Mouse (Mus musculus): ENCODE data around the gene Exoc3l4. TPM values are rescaled to one million over a fixed set of nuclear protein-coding genes. Genes with fewer than 3 reads are reported as not detected.

Exoc3l4 gene
- polyA plus RNA-seq, 1 experiment from 2014 or later: 7.3 TPM

GRCm38 (mm10) chr12:111447350-111447749 is 30.5 kb downstream of the Exoc3l4 start:
- H3K9ac ChIP-seq (ENCODE audit: low read length): no peak overlapping the region
- DNase-seq (ENCODE audit: low spot score) (no peak), ATAC-seq (ENCODE audit: low FRiP score, low TSS enrichment) (no peak)
- no peak overlapping the region for H3K4me3 ChIP-seq (ENCODE audit: low read depth, low read length)
- no peaks in the 10 kb centered on the region for H3K36me3 ChIP-seq (ENCODE audit: control insufficient read depth, insufficient read depth, low read length)
- H3K27me3 ChIP-seq (ENCODE audit: control insufficient read depth, insufficient read depth, low read length): peaks cover 23% of the 10 kb centered on the region
- H3K4me1 ChIP-seq (replicated peaks; ENCODE audit: control insufficient read depth, insufficient read depth): no peaks in the 10 kb centered on the region
- no peak overlapping the region for H3K27ac ChIP-seq (replicated peaks)
- 37% methylated on average over 9 of the region's 9 CpGs for WGBS
- H3K4me2 ChIP-seq (replicated peaks; ENCODE audit: low read depth): no peak overlapping the region
- no peaks in the 10 kb centered on the region for H3K9me3 ChIP-seq (ENCODE audit: control insufficient read depth, low read length)
- no peak for TF ChIP-seq CTCF (IDR thresholded peaks at IDR 0.05; ENCODE audit: low read depth)
- no peak for TF ChIP-seq EP300 (optimal IDR thresholded peaks at IDR 0.05)

GRCm38 (mm10) chr12:111447898-111448760 is 31.3 kb downstream of the Exoc3l4 start:
- H3K4me2 ChIP-seq (replicated peaks; ENCODE audit: low read depth): no peak overlapping the region
- ATAC-seq (ENCODE audit: low FRiP score, low TSS enrichment) (no peak), DNase-seq (ENCODE audit: low spot score) (no peak)
- no peak overlapping the region for H3K4me3 ChIP-seq (ENCODE audit: low read depth, low read length)
- peaks cover 19% of the 10 kb centered on the region for H3K27me3 ChIP-seq (ENCODE audit: control insufficient read depth, insufficient read depth, low read length)
- no peak overlapping the region for H3K27ac ChIP-seq (replicated peaks)
- no peaks in the 10 kb centered on the region for H3K36me3 ChIP-seq (ENCODE audit: control insufficient read depth, insufficient read depth, low read length)
- no peaks in the 10 kb centered on the region for H3K4me1 ChIP-seq (replicated peaks; ENCODE audit: control insufficient read depth, insufficient read depth)
- TF ChIP-seq CTCF (IDR thresholded peaks at IDR 0.05; ENCODE audit: low read depth): no peak
- no peak for TF ChIP-seq EP300 (optimal IDR thresholded peaks at IDR 0.05)
- no peaks in the 10 kb centered on the region for H3K9me3 ChIP-seq (ENCODE audit: control insufficient read depth, low read length)
- 43% methylated on average over 22 of the region's 22 CpGs for WGBS
- no peak overlapping the region for H3K9ac ChIP-seq (ENCODE audit: low read length)

- H3K36me3 ChIP-seq (ENCODE audit: control insufficient read depth, insufficient read depth, low read length): no peaks in the 10 kb centered on the region
- H3K4me1 ChIP-seq (replicated peaks; ENCODE audit: control insufficient read depth, insufficient read depth): no peaks in the 10 kb centered on the region
- ATAC-seq (ENCODE audit: low FRiP score, low TSS enrichment) (no peak), DNase-seq (ENCODE audit: low spot score) (no peak)
- no peaks in the 10 kb centered on the region for H3K9me3 ChIP-seq (ENCODE audit: control insufficient read depth, low read length)
- 0 out of 2 replicates have a peak overlapping the region, but pooled peaks have one; percentile 13 for H3K9ac ChIP-seq (ENCODE audit: low read length)
- H3K27me3 ChIP-seq (ENCODE audit: control insufficient read depth, insufficient read depth, low read length): peaks cover 19% of the 10 kb centered on the region
- TF ChIP-seq EP300 (optimal IDR thresholded peaks at IDR 0.05) (no peak), CTCF (IDR thresholded peaks at IDR 0.05; ENCODE audit: low read depth) (no peak)
- H3K27ac ChIP-seq (replicated peaks): no peak overlapping the region
- 31% methylated on average over 14 of the region's 14 CpGs for WGBS
- no peak overlapping the region for H3K4me3 ChIP-seq (ENCODE audit: low read depth, low read length)
- no peak overlapping the region for H3K4me2 ChIP-seq (replicated peaks; ENCODE audit: low read depth)
Measured at GRCm38 (mm10) chr12:111448931-111449705, 32.3 kb downstream of the Exoc3l4 start.

DNA sequence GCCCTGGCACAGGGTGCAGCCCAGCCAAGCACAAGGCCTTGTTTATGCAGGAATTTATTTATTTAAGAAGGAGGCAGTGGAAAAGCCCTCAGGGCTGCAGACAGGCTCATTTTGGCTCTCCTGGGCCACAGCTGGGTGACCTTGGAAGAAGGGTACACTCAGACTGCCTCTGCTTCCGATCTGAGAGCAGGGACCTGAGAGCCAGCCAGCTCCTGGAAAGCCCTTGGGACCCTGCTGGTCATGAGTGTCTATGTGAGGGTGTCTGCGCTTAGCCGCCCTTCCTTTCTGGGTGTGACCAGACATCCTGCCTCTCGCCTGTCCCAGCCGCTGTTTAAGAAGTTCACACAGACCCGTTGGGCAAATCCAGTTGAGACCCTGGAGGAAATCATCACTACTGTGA is 33.5 kb downstream of the Exoc3l4 start:
- Histone ChIP-seq H3K27ac (replicated peaks) (no peak overlapping the region), H3K4me2 (replicated peaks; ENCODE audit: low read depth) (no peak overlapping the region), H3K27me3 (ENCODE audit: control insufficient read depth, insufficient read depth, low read length) (peaks cover 16% of the 10 kb centered on the region), H3K9ac (ENCODE audit: low read length) (no peak overlapping the region), H3K4me1 (replicated peaks; ENCODE audit: control insufficient read depth, insufficient read depth) (no peaks in the 10 kb centered on the region; the same call in 1 of the 2 replicates), H3K9me3 (ENCODE audit: control insufficient read depth, low read length) (no peaks in the 10 kb centered on the region), H3K4me3 (ENCODE audit: low read depth, low read length) (no peak overlapping the region), H3K36me3 (ENCODE audit: control insufficient read depth, insufficient read depth, low read length) (no peaks in the 10 kb centered on the region)
- no peak for ATAC-seq (ENCODE audit: low FRiP score, low TSS enrichment)
- 56% methylated on average over 6 of the region's 6 CpGs for WGBS
- TF ChIP-seq EP300 (optimal IDR thresholded peaks at IDR 0.05) (no peak), CTCF (IDR thresholded peaks at IDR 0.05; ENCODE audit: low read depth) (no peak)
- no peak for DNase-seq (ENCODE audit: low spot score)

GRCm38 (mm10) chr12:111451561-111451960 is 34.7 kb downstream of the Exoc3l4 start:
- Histone ChIP-seq H3K9me3 (ENCODE audit: control insufficient read depth, low read length) (no peaks in the 10 kb centered on the region), H3K4me1 (replicated peaks; ENCODE audit: control insufficient read depth, insufficient read depth) (no peaks in the 10 kb centered on the region; the same call in 1 of the 2 replicates), H3K4me3 (ENCODE audit: low read depth, low read length) (no peak overlapping the region), H3K4me2 (replicated peaks; ENCODE audit: low read depth) (no peak overlapping the region), H3K27ac (replicated peaks) (no peak overlapping the region), H3K9ac (ENCODE audit: low read length) (no peak overlapping the region), H3K36me3 (ENCODE audit: control insufficient read depth, insufficient read depth, low read length) (no peaks in the 10 kb centered on the region), H3K27me3 (ENCODE audit: control insufficient read depth, insufficient read depth, low read length) (peaks cover 7% of the 10 kb centered on the region)
- TF ChIP-seq EP300 (optimal IDR thresholded peaks at IDR 0.05) (no peak), CTCF (IDR thresholded peaks at IDR 0.05; ENCODE audit: low read depth) (no peak)
- ATAC-seq (ENCODE audit: low FRiP score, low TSS enrichment) (no peak), DNase-seq (ENCODE audit: low spot score) (no peak)
- WGBS: 78% methylated on average over 7 of the region's 7 CpGs

Data from stomach, postnatal 0 days (tissue).